Mouse (Mus musculus): ENCODE data around the gene Lrrc57. TPM values are rescaled to one million over a fixed set of nuclear protein-coding genes. Genes with fewer than 3 reads are reported as not detected.

The Lrrc57 gene
- polyA plus RNA-seq, 1 experiment from 2014 or later, result 10.0 TPM

GRCm38 (mm10) chr2:120631521-120631920 lies 22.2 kb upstream of the Lrrc57 start:
- CTCF ChIA-PET, result interaction anchor here (1.0 to 1.3 kb wide), 3 partner anchors 11 to 32 kb away, joined by 3 to 4 read pairs (median 3); no protein-coding TSS in a partner anchor
- ATAC-seq, result no peak
- no peak for DNase-seq (ENCODE audit: low read depth, low spot score)
- no peak for TF ChIP-seq CTCF (IDR thresholded peaks at IDR 0.05)
- in situ Hi-C loops (cut with MboI; ENCODE audit: low pct_unique_long_range_greater_than_20kb), result no loop called here
- POLR2A ChIA-PET, result no interaction called here
- H3K27me3 ChIP-seq, result no peaks in the 10 kb centered on the region

GRCm38 (mm10) chr2:120630655-120631054 lies 21.3 kb upstream of the Lrrc57 start:
- ATAC-seq (no peak), DNase-seq (ENCODE audit: low read depth, low spot score) (no peak)
- in situ Hi-C loops (cut with MboI; ENCODE audit: low pct_unique_long_range_greater_than_20kb), result no loop called here
- H3K27me3 ChIP-seq, result no peaks in the 10 kb centered on the region
- no peak for TF ChIP-seq CTCF (IDR thresholded peaks at IDR 0.05)
- ChIA-PET CTCF (no interaction called here), POLR2A (no interaction called here)

- ATAC-seq (no peak), DNase-seq (ENCODE audit: low read depth, low spot score) (no peak)
- CTCF ChIA-PET, result no interaction called here
- POLR2A ChIA-PET, result no interaction called here
- no peak for TF ChIP-seq CTCF (IDR thresholded peaks at IDR 0.05)
- in situ Hi-C loops (cut with MboI; ENCODE audit: low pct_unique_long_range_greater_than_20kb), result no loop called here
- H3K27me3 ChIP-seq, result no peaks in the 10 kb centered on the region
Measured at GRCm38 (mm10) chr2:120630246-120630645, 20.9 kb upstream of the Lrrc57 start.

GRCm38 (mm10) chr2:120628886-120629735 lies 19.8 kb upstream of the Lrrc57 start, which contains the start of gene Stard9:
Gene Stard9 (plus strand): TSS chr2:120629121.
- TF ChIP-seq CTCF (IDR thresholded peaks at IDR 0.05), result no peak
- ChIA-PET CTCF (no interaction called here), POLR2A (no interaction called here)
- H3K27me3 ChIP-seq, result no peaks in the 10 kb centered on the region
- in situ Hi-C loops (cut with MboI; ENCODE audit: low pct_unique_long_range_greater_than_20kb), result no loop called here
- peak; percentile 85 for DNase-seq (ENCODE audit: low read depth, low spot score)
- ATAC-seq, result peak; percentile 99

- ATAC-seq (no peak), DNase-seq (ENCODE audit: low read depth, low spot score) (peak; percentile 10)
- TF ChIP-seq CTCF (IDR thresholded peaks at IDR 0.05), result no peak
- CTCF ChIA-PET, result no interaction called here
- POLR2A ChIA-PET, result no interaction called here
- no peaks in the 10 kb centered on the region for H3K27me3 ChIP-seq
- in situ Hi-C loops (cut with MboI; ENCODE audit: low pct_unique_long_range_greater_than_20kb), result no loop called here
Measured at GRCm38 (mm10) chr2:120628076-120628865, 19.0 kb upstream of the Lrrc57 start.

GRCm38 (mm10) chr2:120622920-120623319 lies 13.6 kb upstream of the Lrrc57 start:
- ChIA-PET CTCF (no interaction called here), POLR2A (no interaction called here)
- no peak for TF ChIP-seq CTCF (IDR thresholded peaks at IDR 0.05)
- in situ Hi-C loops (cut with MboI; ENCODE audit: low pct_unique_long_range_greater_than_20kb), result no loop called here
- no peak for DNase-seq (ENCODE audit: low read depth, low spot score)
- no peak for ATAC-seq
- no peaks in the 10 kb centered on the region for H3K27me3 ChIP-seq

GRCm38 (mm10) chr2:120619538-120619937 lies 10.2 kb upstream of the Lrrc57 start:
- ATAC-seq (no peak), DNase-seq (ENCODE audit: low read depth, low spot score) (no peak)
- POLR2A ChIA-PET, result no interaction called here
- H3K27me3 ChIP-seq, result no peaks in the 10 kb centered on the region
- CTCF ChIA-PET, result no interaction called here
- TF ChIP-seq CTCF (IDR thresholded peaks at IDR 0.05), result peak; percentile 48
- in situ Hi-C loops (cut with MboI; ENCODE audit: low pct_unique_long_range_greater_than_20kb), result no loop called here

GRCm38 (mm10) chr2:120616279-120617163 lies 7.2 kb upstream of the Lrrc57 start:
- DNase-seq (ENCODE audit: low read depth, low spot score) (no peak), ATAC-seq (no peak)
- TF ChIP-seq CTCF (IDR thresholded peaks at IDR 0.05), result no peak
- H3K27me3 ChIP-seq, result no peaks in the 10 kb centered on the region
- POLR2A ChIA-PET, result no interaction called here
- in situ Hi-C loops (cut with MboI; ENCODE audit: low pct_unique_long_range_greater_than_20kb), result no loop called here
- CTCF ChIA-PET, result no interaction called here

- ChIA-PET POLR2A (no interaction called here), CTCF (interaction anchor here (0.8 kb wide), 1 partner anchor 14 kb away, joined by 5 read pairs; no protein-coding TSS in a partner anchor)
- DNase-seq (ENCODE audit: low read depth, low spot score) (no peak), ATAC-seq (no peak)
- in situ Hi-C loops (cut with MboI; ENCODE audit: low pct_unique_long_range_greater_than_20kb), result no loop called here
- peak; percentile 55 for TF ChIP-seq CTCF (IDR thresholded peaks at IDR 0.05)
- H3K27me3 ChIP-seq, result no peaks in the 10 kb centered on the region
Measured at GRCm38 (mm10) chr2:120606021-120606690, 3.2 kb downstream of the Lrrc57 start.

GRCm38 (mm10) chr2:120599506-120599905 lies 9.8 kb downstream of the Lrrc57 start:
- CTCF ChIA-PET, result no interaction called here
- in situ Hi-C loops (cut with MboI; ENCODE audit: low pct_unique_long_range_greater_than_20kb), result no loop called here
- POLR2A ChIA-PET, result interaction anchor here (0.7 to 1.3 kb wide), 2 partner anchors 10 to 515 kb away, joined by 3 read pairs; partner anchors contain the start of genes Haus2 and Lrrc57
- TF ChIP-seq CTCF (IDR thresholded peaks at IDR 0.05), result no peak
- ATAC-seq, result no peak
- DNase-seq (ENCODE audit: low read depth, low spot score), result no peak
- H3K27me3 ChIP-seq, result no peaks in the 10 kb centered on the region
